Mouse (Mus musculus): ENCODE results near the gene Cnnm2.
"Not testable (repeated sequence)": the region's sequence is repeated elsewhere in the genome, so short reads cannot be mapped to it uniquely, and the experiment has no call there.

Cnnm2 gene

DNA sequence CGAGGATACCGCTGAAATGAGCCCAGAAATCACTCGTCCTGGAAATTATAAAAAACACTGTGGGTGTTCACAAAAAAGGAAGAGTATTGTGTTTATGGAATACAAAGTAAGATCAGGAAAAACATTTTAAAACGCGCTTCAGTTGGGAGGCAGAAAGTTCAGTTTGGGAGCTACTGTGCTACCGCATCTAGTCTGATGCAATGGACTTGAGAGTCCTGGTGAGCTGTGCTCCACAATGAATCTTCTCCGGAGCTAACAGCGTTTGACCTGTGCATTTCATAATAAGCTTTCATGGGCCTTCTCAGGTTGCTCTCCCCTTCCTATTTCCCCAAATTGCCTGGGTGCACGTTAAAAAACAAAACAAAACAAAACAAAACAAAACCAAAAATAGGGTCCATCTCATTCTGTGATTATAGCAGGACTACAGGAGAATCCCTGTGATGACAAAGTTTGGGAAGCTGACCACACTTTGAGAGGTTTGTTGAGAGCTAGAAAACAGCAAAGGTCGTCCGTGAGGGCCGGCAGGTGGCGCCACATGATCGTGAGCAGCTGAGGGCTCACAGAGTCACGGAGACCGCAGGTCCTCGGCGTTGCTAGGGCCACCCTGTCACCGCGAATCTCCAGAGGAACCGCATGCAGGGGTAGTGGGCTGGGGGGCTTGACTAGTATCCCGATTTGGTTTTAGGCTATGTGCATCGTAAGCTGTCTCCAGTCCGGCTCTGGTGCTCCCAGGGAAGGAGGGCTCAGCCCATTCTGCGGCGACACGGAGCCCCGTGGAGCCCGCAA lies 828 bp upstream of the Cnnm2 start:
- DNase-seq (ENCODE audit: low read depth, low spot score), result peak; percentile 50

DNA sequence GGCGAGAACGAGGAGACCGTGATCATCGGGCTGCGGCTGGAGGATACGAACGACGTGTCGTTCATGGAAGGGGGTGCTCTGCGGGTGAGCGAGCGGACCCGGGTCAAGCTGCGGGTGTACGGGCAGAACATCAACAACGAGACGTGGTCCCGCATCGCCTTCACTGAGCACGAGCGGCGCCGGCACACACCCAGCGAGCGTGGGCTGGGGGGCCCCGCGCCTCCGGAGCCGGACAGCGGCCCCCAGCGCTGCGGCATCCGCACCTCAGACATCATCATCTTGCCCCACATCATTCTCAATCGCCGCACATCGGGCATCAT lies 535 bp downstream of the Cnnm2 start:
- no peak for DNase-seq (ENCODE audit: low read depth, low spot score)

DNA sequence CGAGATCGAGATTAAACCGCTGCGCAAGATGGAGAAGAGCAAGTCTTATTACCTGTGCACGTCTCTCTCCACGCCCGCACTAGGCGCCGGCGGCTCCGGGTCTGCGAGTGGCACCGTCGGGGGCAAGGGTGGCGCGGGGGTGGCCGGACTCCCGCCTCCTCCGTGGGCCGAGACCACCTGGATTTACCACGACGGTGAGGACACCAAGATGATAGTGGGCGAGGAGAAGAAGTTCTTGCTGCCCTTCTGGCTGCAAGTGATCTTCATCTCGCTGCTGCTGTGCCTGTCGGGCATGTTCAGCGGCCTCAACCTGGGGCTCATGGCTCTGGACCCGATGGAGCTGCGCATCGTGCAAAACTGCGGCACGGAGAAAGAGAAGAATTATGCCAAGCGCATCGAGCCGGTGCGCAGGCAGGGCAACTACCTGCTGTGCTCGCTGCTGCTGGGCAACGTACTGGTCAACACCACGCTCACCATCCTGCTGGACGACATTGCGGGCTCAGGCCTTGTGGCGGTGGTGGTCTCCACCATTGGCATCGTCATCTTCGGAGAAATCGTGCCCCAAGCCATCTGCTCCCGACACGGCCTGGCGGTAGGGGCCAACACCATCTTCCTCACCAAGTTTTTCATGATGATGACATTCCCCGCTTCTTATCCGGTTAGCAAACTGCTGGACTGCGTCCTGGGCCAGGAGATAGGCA lies 1.0 kb downstream of the Cnnm2 start:
- no peak for DNase-seq (ENCODE audit: low read depth, low spot score)

DNA sequence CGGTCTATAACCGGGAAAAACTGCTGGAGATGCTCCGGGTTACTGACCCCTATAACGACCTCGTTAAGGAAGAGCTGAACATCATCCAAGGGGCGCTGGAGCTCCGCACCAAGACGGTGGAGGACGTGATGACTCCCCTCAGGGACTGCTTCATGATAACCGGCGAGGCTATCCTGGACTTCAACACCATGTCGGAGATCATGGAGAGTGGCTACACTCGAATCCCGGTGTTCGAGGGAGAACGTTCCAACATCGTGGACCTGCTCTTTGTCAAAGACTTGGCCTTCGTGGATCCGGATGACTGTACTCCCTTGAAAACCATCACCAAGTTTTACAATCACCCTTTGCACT lies 1.6 kb downstream of the Cnnm2 start:
- no peak for DNase-seq (ENCODE audit: low read depth, low spot score)

DNA sequence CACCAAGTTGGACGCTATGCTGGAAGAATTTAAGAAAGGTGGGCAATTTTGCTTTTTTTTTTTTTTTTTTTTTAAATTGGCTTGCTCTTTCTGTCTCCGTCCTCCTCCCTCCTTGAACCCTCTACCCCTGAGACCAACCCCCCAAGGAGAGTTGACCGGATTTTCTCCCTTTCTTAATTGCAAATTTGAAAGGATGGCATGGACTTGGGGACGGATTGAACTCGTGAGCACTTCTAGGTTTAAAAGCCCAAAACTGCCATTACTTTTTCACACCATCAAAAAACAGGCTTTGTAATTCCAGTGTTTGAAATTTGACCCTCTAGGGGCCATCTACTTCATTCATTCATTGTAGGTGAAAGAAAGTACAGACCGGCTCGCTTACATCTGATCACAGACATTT lies 2.0 kb downstream of the Cnnm2 start:
- DNase-seq (ENCODE audit: low read depth, low spot score), result no peak

DNA sequence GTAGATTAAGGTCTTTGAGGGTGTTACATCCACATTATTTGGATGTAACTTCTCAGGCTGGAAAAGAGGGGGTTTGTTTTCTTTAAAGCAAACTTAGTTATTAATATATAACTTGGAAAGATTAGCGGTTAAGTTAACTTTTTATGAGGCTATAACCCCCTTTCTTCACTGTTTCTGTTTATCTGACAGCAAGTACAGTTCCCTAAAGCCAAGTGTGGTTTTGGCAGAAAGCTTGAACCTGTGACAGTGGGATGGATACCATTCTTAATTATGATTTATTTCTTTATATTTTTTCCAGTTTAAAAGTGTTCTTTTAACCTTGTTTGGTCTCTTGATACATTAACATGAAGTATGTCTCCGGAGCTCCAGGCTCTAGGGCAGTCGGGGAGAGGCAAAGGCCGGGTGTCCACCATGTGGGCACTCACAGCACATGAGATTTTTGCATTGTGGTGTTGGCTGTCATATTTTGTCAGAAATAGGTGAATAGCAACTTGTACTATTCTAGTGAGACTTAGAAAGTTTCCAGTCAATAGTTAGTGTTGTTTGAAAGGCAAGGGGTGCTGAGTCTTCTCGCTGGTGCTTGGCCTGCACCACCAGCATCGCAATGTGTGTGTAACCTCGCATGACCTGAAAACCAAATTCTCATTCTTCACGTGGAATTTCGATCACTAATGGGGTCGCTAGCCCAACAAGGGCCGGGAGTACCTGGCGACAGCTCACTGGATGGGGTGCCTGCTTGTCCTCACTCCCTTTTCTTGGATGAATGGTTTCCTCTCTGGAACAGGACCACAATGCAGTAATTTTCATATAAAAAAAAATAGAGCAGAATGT lies 2.8 kb downstream of the Cnnm2 start:
- DNase-seq (ENCODE audit: low read depth, low spot score), result no peak

DNA sequence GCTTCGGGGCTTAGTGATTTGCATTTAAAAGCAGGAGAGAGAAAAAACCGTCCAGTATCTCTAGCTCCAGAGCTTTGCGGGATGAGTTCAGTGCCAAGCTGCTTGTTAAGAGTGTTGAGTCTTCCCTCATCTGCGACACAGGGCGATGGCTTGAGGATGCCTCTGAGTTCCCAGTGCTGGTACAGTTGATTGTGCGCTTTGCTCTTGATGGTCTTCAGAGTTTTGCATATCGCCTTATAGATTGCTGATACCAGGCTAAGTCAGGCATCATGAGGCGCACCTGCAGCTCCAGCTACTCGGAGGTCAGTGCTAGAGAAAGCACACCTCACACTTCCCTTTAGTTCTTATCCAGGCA lies 3.3 kb downstream of the Cnnm2 start:
- no peak for DNase-seq (ENCODE audit: low read depth, low spot score)

DNA sequence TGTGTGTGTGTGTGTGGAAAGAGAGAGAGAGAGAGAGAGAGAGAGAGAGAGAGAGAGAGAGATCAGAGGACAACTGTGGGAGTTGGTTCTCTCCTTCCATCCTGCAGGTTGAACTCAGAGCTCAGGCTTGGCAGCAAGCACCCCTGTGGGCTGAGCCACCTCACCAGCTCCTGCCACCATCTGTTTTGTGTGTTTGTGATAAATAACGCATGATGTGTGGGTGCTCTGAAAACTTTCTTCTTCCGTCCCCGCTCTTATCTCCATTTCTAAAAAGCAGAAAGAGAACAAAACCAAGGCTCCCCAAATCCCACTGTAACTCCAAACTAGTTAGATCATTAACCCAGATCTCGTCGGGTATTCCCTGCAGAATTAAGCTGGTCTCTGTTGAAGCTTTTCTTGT lies 4.7 kb downstream of the Cnnm2 start:
- no peak for DNase-seq (ENCODE audit: low read depth, low spot score)

DNA sequence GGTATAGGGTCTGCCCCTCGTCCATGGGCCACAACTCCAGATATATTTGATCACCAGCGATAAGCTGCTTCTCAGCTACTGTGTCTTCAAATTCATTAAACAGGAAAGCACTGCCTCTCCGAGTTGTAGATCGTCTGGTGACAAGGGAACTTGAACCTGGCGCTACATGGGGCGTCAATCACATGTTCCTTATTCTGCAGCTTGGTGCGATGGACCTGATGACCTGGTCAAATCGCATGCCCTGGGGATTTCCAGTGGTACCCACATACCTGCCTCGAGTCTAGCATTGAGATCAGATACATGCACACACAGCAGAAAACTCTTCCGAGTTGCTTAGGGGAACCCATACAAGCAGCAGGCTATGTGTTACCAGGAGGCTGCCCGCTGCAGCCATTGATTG lies 8.4 kb downstream of the Cnnm2 start:
- no peak for DNase-seq (ENCODE audit: low read depth, low spot score)

DNA sequence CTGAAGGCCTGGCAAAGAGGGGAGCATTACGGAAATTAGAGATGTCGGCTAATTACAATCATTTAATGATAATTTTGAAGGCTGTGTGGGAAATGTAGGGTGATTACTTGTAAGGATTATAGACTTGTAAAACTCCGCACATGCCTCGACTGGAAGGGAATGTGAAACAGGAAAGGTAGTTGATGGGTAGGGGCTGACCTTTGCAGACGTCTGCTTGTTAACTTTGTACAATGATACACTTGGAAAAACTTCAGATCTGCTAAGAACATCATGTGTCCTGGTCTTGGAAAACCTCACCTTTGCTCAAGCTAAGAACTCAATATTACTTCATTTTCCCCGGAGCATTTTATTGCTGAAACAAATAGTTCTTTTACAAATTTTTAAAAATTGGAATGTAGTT lies 10.4 kb downstream of the Cnnm2 start:
- no peak for DNase-seq (ENCODE audit: low read depth, low spot score)

DNA sequence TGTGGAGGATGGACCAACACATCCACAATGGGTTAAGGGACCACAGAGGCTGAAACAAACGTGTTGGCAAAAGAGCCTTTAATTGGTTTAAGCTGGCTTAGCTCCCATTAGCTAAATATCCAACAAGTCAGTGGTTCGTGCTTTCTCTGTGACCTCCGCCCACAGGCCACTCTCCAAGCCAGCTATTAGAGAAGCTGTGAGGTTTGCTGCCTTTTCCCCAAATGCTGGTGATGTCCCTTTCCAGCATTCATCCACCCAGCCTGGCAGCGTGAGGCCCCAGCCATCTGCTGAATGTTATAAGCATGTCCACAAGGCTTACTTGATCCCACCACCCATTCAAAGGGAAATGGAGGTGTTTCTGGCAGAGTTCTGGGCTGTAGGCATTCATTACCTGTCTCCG lies 15.0 kb downstream of the Cnnm2 start:
- no peak for DNase-seq (ENCODE audit: low read depth, low spot score)

DNA sequence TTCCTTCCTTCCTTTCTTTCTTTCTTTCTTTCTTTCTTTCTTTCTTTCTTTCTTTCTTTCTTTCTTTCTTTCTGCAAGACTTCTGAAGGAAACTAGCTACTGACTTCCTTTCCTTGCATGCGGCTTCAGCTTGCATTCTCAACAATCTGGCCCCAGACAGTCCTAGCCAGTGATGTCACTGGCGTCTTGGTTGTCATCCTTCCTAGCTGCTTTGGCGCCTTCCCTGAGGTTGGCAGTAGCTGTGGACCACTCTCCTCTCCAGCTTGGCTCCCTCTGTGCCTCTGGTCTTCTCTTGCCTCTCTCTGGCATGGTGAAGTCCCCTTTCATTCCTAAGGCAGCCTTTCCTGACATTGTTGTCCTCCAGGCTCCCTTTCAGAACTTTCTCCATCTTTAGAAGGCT lies 15.5 kb downstream of the Cnnm2 start:
- no peak for DNase-seq (ENCODE audit: low read depth, low spot score)

DNA sequence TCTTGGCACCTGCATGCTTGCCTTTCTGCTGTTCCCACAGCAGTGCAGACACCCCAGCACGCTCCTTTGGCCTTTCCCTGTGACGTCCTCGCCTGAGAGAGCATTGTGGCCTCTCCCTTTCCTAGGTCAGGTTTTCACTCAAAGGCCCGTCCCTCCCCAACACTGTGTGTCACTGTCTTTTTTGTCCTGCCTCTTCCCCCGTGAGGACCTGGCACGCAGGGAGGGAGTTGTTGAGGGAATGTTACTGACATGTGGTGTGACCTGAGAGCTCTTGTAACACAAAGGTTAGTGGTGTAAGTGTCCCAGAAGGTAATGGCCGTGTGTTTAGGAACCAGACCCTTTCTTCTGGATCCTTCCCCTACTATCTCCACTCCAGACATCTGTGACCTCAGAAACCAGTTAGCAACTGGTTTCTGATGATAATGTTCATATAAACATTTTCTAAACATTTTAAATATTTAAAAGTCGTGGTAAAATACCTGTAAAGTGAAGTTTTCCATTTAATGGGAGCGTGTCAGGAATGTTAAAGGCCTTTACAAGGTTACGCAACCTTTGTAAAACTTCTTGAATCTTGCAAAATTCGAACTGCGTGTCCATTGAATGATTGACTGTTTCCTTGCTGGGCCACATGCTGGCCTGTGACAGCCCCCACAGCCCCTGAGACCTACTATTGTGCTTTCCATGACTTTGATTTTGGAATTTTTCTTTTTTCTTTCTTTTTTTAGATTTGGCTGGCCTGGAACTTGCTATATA lies 16.7 kb downstream of the Cnnm2 start:
- DNase-seq (ENCODE audit: low read depth, low spot score), result no peak

DNA sequence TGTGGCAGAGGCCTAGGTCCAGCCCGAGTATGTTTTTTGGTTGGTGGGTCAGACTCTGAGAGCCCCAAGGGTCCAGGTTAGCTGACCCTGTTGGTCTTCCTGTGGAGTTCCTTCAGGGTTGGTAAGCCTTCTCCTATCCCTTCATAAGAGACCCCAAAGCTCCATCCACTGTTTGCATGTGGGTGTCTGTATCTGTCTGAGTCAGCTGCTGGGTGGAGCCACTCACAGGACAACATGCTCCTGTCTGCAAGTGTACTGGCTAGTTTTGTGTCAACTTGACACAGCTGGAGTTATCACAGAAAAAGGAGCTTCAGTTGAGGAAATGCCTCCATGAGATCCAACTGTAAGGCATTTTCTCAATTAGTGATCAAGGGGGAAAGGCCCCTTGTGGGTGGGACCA lies 17.7 kb downstream of the Cnnm2 start:
- DNase-seq (ENCODE audit: low read depth, low spot score), result not testable (repeated sequence)

DNA sequence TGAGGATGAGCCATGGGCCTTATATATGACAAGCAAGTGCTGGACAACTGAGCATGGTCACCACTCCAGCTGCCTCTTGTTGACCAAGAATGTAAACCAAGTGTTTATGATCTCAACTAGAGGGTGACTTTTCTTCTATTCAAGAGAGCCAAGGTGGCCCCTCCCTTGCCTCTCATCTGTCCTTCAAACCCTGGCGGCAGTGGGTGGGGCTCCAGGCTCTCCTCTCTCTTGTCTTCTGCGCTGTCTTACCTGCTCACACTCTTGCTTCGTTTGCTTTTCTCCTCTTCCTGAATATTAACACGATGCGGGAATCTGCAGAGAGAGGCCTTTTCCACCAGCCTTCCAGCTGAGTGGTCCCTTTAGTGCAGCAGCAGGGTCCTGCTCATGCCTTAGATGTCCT lies 22.6 kb downstream of the Cnnm2 start:
- DNase-seq (ENCODE audit: low read depth, low spot score), result no peak

DNA sequence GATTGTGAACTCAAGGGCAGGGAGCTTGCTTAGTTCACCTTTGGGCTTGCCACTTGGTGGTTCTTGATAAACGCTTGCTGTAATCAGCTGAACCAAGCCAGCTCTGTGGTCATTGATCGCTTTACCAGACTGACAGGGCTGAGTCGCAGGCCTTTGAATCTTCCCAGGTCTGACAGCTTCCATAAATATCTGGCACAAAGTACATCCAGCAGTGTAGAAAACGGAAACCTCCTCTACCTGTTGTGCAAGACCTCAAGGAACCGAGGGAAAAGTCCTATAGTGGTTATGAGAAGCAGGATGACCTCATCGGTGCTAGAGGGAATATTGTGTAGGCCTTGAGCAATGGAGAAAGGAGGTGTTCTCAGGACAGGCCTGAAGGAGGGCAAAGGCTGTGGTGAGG lies 23.1 kb downstream of the Cnnm2 start:
- DNase-seq (ENCODE audit: low read depth, low spot score), result no peak

DNA sequence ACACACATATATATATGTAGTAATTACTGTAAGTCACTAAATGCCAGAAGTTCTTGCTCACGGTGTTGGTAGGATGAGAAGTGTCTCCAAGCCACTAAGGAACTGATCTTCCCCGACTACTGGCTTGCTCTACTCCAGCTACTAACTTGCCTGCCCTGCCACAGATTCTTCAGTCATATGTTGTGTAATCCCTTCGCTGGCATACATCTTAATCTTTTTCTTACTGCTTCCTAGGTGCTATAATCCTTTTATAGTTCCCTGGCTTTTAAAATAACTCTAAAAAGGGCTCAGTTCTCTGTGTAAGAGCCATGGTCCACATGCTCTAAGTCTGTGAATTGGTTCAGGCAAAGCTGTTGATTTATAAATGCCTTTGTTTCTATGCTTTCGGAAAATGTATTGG lies 24.2 kb downstream of the Cnnm2 start:
- no peak for DNase-seq (ENCODE audit: low read depth, low spot score)

DNA sequence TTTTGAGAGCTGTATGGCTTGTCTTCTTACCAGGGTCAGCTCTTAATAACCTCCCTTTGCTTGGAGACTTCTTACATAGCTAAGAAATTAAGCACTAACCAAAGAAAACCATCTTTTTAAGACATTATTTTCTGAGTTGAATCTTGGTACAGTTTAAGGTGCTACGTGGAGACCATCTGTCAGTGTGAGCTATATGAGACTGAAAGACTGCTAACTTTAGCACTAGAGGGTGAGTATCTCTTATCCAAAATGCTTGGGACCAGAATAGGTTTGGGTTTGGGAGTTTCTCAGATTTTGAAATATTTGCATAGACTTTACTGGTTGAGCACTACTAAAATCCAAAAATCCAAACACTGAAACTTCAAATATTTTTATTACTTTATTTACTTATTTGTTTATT lies 28.4 kb downstream of the Cnnm2 start:
- DNase-seq (ENCODE audit: low read depth, low spot score), result no peak

DNA sequence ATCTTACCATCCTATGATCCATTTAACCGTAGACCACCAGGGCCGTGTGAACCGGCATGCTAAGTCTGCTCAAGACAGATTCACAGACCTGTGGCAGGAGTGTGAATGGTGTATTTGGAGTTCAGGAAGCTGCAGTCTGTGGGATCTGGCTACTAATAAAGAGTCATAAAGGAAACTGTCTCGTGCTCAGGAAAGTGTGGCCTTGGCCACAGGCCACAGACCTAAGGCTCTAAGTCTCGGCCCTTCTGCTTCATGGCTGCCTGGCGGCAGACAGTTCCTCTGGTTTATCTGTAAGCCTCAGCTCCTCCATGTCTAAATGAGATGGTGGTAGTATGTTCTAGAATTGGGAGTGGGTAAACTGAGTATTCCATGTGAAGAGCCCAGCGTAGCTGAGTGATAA lies 30.0 kb downstream of the Cnnm2 start:
- no peak for DNase-seq (ENCODE audit: low read depth, low spot score)

DNA sequence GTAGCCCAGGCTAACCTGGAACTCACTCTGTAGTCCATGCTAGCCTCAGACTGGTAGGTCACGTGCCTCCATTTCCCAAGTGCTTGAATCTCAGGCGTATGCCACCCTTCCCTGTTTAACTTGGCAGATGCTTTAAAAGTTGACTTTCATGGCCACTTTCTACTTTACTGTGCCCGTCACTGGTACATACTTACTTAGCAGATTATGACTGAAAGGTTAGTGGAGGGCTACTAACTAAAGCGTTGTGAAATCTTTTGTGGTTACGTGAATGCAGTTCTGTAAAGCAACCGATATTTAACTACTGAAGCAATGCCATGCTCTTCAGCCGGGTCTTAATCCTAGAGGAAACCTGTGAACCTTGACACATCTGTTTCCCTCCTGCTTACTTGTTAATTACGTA lies 30.5 kb downstream of the Cnnm2 start:
- DNase-seq (ENCODE audit: low read depth, low spot score), result no peak

DNA sequence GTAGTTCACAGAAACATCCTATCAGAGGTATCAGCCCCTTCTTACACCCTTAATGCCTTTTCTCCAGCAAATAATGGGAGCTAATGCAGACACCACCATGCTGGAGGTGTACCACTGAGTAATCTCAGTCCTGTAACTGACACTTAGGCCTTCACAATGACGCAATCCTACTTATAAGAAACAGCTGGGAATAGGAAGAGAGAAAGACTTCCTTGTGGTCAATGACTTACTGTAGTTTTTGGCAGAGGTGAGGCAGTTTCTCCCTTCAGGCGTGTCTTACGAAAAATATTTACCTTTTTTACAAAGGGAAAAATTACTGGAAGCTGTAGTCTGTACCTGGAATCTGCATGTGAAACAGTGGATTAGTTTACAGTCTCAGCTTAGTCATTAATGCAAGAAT lies 31.1 kb downstream of the Cnnm2 start:
- no peak for DNase-seq (ENCODE audit: low read depth, low spot score)

DNA sequence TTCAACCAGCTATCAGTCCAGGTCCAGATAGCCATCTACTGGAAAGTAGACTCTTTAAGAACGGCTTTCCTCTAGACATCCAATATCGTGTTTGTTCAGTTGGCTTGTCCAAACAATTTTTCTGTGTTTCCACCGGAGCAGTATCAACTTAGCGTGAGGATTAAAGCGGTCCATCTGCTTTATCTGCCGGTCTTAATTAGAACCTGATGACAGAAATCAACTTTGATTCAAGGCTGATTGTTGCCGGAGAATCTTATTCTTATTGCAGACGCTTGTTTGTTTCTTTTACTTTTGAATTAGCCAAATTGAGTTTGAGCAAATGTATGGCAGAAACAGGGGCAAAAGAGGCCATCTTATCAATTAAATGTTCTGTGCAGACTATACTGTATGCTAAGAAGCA lies 32.8 kb downstream of the Cnnm2 start:
- no peak for DNase-seq (ENCODE audit: low read depth, low spot score)
